Comparison of ENCODE assay signal across 19 mouse cellular contexts in the genomic region with DNA sequence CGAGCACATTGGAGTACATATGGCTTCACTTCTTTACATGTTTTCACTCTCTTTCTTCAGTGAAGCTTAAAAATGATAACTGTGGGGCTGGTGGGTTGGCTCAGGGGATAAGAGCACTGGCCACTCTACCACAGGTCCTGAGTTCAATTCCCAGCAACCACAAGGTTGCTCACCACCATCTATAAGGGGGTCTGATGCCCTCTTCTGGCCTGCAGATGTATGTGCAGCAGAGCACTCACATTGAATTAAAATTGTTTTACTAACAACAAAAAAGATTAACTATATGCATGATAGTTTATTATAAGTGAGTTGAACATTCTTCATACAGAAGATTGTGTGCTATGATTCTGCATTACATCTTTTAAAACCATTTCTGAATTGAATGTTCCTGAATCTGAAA. TPM values are rescaled to one million over a fixed set of nuclear protein-coding genes. Genes with fewer than 3 reads are reported as not detected.
DNase-seq lines count a peak whose midpoint lies in the region; ATAC-seq and TF ChIP-seq lines count a peak whose summit lies in the region.
"Had no signal": no experiment of that assay in that cellular context is flagged by ENCODE, and none has a peak within 500 bp of the region (broad histone marks: within the 10 kb centered on the region; RNA-seq: fewer than 3 reads in every experiment).

No protein-coding gene starts in this region.

- no peak overlapping the region for H3K27ac ChIP-seq in heart, postnatal 0 days (ENCODE audit: low read depth)
- no peak overlapping the region for H3K27ac ChIP-seq in lung, embryonic 14.5 days (ENCODE audit: low read depth)
- no peak overlapping the region for H3K27ac ChIP-seq in stomach, postnatal 0 days (replicated peaks)
- H3K27ac ChIP-seq: liver, embryonic 13.5 days had no signal

- TF ChIP-seq EP300 in heart, postnatal 0 days (IDR thresholded peaks at IDR 0.05; ENCODE audit: low read depth), result no peak
- TF ChIP-seq EP300 in stomach, postnatal 0 days (optimal IDR thresholded peaks at IDR 0.05), result no peak

- no peak overlapping the region for H3K4me2 ChIP-seq in heart, postnatal 0 days (ENCODE audit: low read depth, low read length)
- no peak overlapping the region for H3K4me2 ChIP-seq in lung, embryonic 14.5 days
- no peak overlapping the region for H3K4me2 ChIP-seq in stomach, postnatal 0 days (replicated peaks; ENCODE audit: low read depth)
- H3K4me2 ChIP-seq: heart, embryonic 12.5 days; liver, embryonic 13.5 days; midbrain, embryonic 11.5 days had no signal

- peaks cover 46% of the 10 kb centered on the region for H3K36me3 ChIP-seq in heart, postnatal 0 days (replicated peaks; ENCODE audit: control insufficient read depth, insufficient read depth, low read length)
- peaks cover 34% of the 10 kb centered on the region for H3K36me3 ChIP-seq in lung, embryonic 14.5 days (ENCODE audit: insufficient read depth)
- peaks cover 5% of the 10 kb centered on the region; the same call in 1 of the 2 replicates for H3K36me3 ChIP-seq in stomach, postnatal 0 days (ENCODE audit: control insufficient read depth, insufficient read depth, low read length)

- no peaks in the 10 kb centered on the region for H3K27me3 ChIP-seq in heart, postnatal 0 days (ENCODE audit: control insufficient read depth, insufficient read depth, low read length)
- H3K27me3 ChIP-seq in lung, embryonic 14.5 days (ENCODE audit: insufficient read depth, low read length), result no peaks in the 10 kb centered on the region
- no peaks in the 10 kb centered on the region for H3K27me3 ChIP-seq in Patski
- H3K27me3 ChIP-seq in stomach, postnatal 0 days (ENCODE audit: control insufficient read depth, insufficient read depth, low read length), result no peaks in the 10 kb centered on the region
- H3K27me3 ChIP-seq: heart, embryonic 12.5 days; liver, embryonic 13.5 days had no signal

- POLR2A ChIA-PET in Patski (lab: Charles Lee), result no interaction called here

- no peaks in the 10 kb centered on the region for H3K4me1 ChIP-seq in heart, postnatal 0 days (ENCODE audit: control insufficient read depth, insufficient read depth)
- H3K4me1 ChIP-seq in lung, embryonic 14.5 days (ENCODE audit: insufficient read depth), result no peaks in the 10 kb centered on the region
- H3K4me1 ChIP-seq in stomach, postnatal 0 days (replicated peaks; ENCODE audit: control insufficient read depth, insufficient read depth), result no peaks in the 10 kb centered on the region
- H3K4me1 ChIP-seq: heart, embryonic 12.5 days; liver, embryonic 13.5 days had no signal

- H3K9ac ChIP-seq in heart, postnatal 0 days (replicated peaks; ENCODE audit: low read depth, low read length), result no peak overlapping the region
- H3K9ac ChIP-seq in lung, embryonic 14.5 days, result no peak overlapping the region
- no peak overlapping the region for H3K9ac ChIP-seq in stomach, postnatal 0 days (ENCODE audit: low read length)
- H3K9ac ChIP-seq: heart, embryonic 12.5 days; liver, embryonic 13.5 days had no signal

- TF ChIP-seq CTCF in heart, postnatal 0 days (IDR thresholded peaks at IDR 0.05; ENCODE audit: low read depth), result peak; percentile 14
- TF ChIP-seq CTCF in lung, embryonic 14.5 days (IDR thresholded peaks at IDR 0.05; ENCODE audit: low read depth), result peak; percentile 39
- peak; percentile 48 for TF ChIP-seq CTCF in Patski (IDR thresholded peaks at IDR 0.05)
- peak; percentile 57 for TF ChIP-seq CTCF in stomach, postnatal 0 days (IDR thresholded peaks at IDR 0.05; ENCODE audit: low read depth)

- H3K4me3 ChIP-seq in heart, postnatal 0 days (ENCODE audit: low read depth, low read length), result no peak overlapping the region
- H3K4me3 ChIP-seq in lung, embryonic 14.5 days (ENCODE audit: low read depth, low read length), result no peak overlapping the region
- H3K4me3 ChIP-seq in stomach, postnatal 0 days (ENCODE audit: low read depth, low read length), result no peak overlapping the region
- H3K4me3 ChIP-seq: heart, embryonic 12.5 days; liver, embryonic 13.5 days; myocyte had no signal

- no peak for ATAC-seq in heart, postnatal 0 days (ENCODE audit: insufficient read depth, low read depth)
- ATAC-seq in lung, embryonic 14.5 days (ENCODE audit: insufficient read depth), result no peak
- no peak for ATAC-seq in Patski
- no peak for ATAC-seq in stomach, postnatal 0 days (ENCODE audit: low FRiP score, low TSS enrichment)
- ATAC-seq: inflammation-experienced regulatory T-cells, adult 6 months had no signal

- no peaks in the 10 kb centered on the region for H3K9me3 ChIP-seq in heart, postnatal 0 days (replicated peaks; ENCODE audit: control insufficient read depth, low read length)
- H3K9me3 ChIP-seq in lung, embryonic 14.5 days (ENCODE audit: low read depth, low read length), result no peaks in the 10 kb centered on the region
- no peaks in the 10 kb centered on the region for H3K9me3 ChIP-seq in stomach, postnatal 0 days (ENCODE audit: control insufficient read depth, low read length)
- H3K9me3 ChIP-seq: heart, embryonic 12.5 days; liver, embryonic 13.5 days had no signal

- CTCF ChIA-PET in Patski (lab: Charles Lee), result no interaction called here

- DNase-seq in heart, postnatal 0 days (ENCODE audit: low spot score), result no peak
- DNase-seq in heart, adult 18-20 months, result no peak
- DNase-seq in lung, embryonic 14.5 days, result no peak
- DNase-seq in lung, adult 18-20 months, result no peak
- no peak for DNase-seq in Patski (ENCODE audit: low read depth, low spot score)
- no peak for DNase-seq in stomach, postnatal 0 days (ENCODE audit: low spot score)
- no peak for DNase-seq in adrenal gland, postnatal 4 days (ENCODE audit: low spot score in 2 of 2)
- DNase-seq: cerebellum, adult 8-10 months; gastrocnemius, postnatal 14 days; heart, postnatal 4 days; kidney, postnatal 10 days; layer of hippocampus, adult 9-11 months; liver, embryonic 13.5 days; lung, postnatal 4 days; thymus, postnatal 4 days had no signal

- in situ Hi-C loops in Patski (cut with MboI; ENCODE audit: low pct_unique_long_range_greater_than_20kb), result no loop called here

- 100% methylated on average over 1 of the region's 1 CpGs for WGBS in heart, postnatal 0 days
- WGBS in lung, embryonic 14.5 days, result 100% methylated on average over 1 of the region's 1 CpGs
- 100% methylated on average over 1 of the region's 1 CpGs for WGBS in stomach, postnatal 0 days

RNA-seq across cellular contexts. Expression of gene Stard9, which starts 9.4 kb away (rescaled TPM):
- total RNA-seq in heart, postnatal 0 days (2014; rRNA removed; ENCODE audit: low replicate concordance), result 12.2 and 12.7 TPM in 2 replicates
- 2.4 and 2.6 TPM in 2 replicates for polyA plus RNA-seq in heart, postnatal 0 days (2015; fragmentation: Nextera tagmentation; extraction: Ambion mirVana)
- total RNA-seq in heart, adult 18-20 months (2021), result 1 to 10 TPM; 4.3 to 5.8 TPM
- polyA plus RNA-seq in lung, embryonic 14.5 days (2014; fragmentation: Nextera tagmentation; extraction: Ambion mirVana), result 14.1 and 14.9 TPM in 2 replicates
- 2.2 TPM for polyA plus RNA-seq in Patski (2021)
- polyA plus RNA-seq in stomach, postnatal 0 days (2015; fragmentation: Nextera tagmentation; extraction: Ambion mirVana), result 2.1 TPM in 2 replicates
- 10 to 100 TPM; 23.7 to 26.2 TPM for total RNA-seq in adrenal gland, postnatal 4 days (2021)

RNA-seq across cellular contexts. Expression of gene Lrrc57, which starts 10.2 kb away (rescaled TPM):
- total RNA-seq in heart, postnatal 0 days (2014; rRNA removed; ENCODE audit: low replicate concordance), result 28.3 and 28.5 TPM in 2 replicates
- 18.0 and 22.0 TPM in 2 replicates for polyA plus RNA-seq in heart, postnatal 0 days (2015; fragmentation: Nextera tagmentation; extraction: Ambion mirVana)
- 10 to 100 TPM; 16.9 to 17.1 TPM for total RNA-seq in heart, adult 18-20 months (2021)
- 22.6 and 23.5 TPM in 2 replicates for polyA plus RNA-seq in lung, embryonic 14.5 days (2014; fragmentation: Nextera tagmentation; extraction: Ambion mirVana)
- polyA plus RNA-seq in Patski (2021), result 10.0 TPM
- 13.6 and 14.2 TPM in 2 replicates for polyA plus RNA-seq in stomach, postnatal 0 days (2015; fragmentation: Nextera tagmentation; extraction: Ambion mirVana)
- 10 to 100 TPM; 17.3 to 21.9 TPM for total RNA-seq in adrenal gland, postnatal 4 days (2021)

RNA-seq across cellular contexts. Expression of gene Haus2, which starts 10.4 kb away (rescaled TPM):
- 22.2 and 34.9 TPM in 2 replicates for total RNA-seq in heart, postnatal 0 days (2014; rRNA removed; ENCODE audit: low replicate concordance)
- polyA plus RNA-seq in heart, postnatal 0 days (2015; fragmentation: Nextera tagmentation; extraction: Ambion mirVana), result 14.6 and 18.3 TPM in 2 replicates
- total RNA-seq in heart, adult 18-20 months (2021), result 10 to 100 TPM in 1 of 2 experiments, 1 to 10 TPM in 1; 9.9 to 11.5 TPM
- polyA plus RNA-seq in lung, embryonic 14.5 days (2014; fragmentation: Nextera tagmentation; extraction: Ambion mirVana), result 25.7 and 26.0 TPM in 2 replicates
- polyA plus RNA-seq in Patski (2021), result 13.4 TPM
- polyA plus RNA-seq in stomach, postnatal 0 days (2015; fragmentation: Nextera tagmentation; extraction: Ambion mirVana), result 13.5 and 14.0 TPM in 2 replicates
- total RNA-seq in adrenal gland, postnatal 4 days (2021), result 10 to 100 TPM; 20.6 to 24.1 TPM

RNA-seq across cellular contexts. Expression of gene Snap23, which starts 52.1 kb away (rescaled TPM):
- 40.2 and 48.1 TPM in 2 replicates for total RNA-seq in heart, postnatal 0 days (2014; rRNA removed; ENCODE audit: low replicate concordance)
- 30.1 and 33.2 TPM in 2 replicates for polyA plus RNA-seq in heart, postnatal 0 days (2015; fragmentation: Nextera tagmentation; extraction: Ambion mirVana)
- 10 to 100 TPM; 59.0 to 59.7 TPM for total RNA-seq in heart, adult 18-20 months (2021)
- 54.7 and 58.2 TPM in 2 replicates for polyA plus RNA-seq in lung, embryonic 14.5 days (2014; fragmentation: Nextera tagmentation; extraction: Ambion mirVana)
- 61.4 TPM for polyA plus RNA-seq in Patski (2021)
- polyA plus RNA-seq in stomach, postnatal 0 days (2015; fragmentation: Nextera tagmentation; extraction: Ambion mirVana), result 22.6 and 22.7 TPM in 2 replicates
- total RNA-seq in adrenal gland, postnatal 4 days (2021), result 10 to 100 TPM; 51.7 to 60.1 TPM

RNA-seq across cellular contexts. Expression of gene Zfp106, which starts 55.9 kb away (rescaled TPM):
- total RNA-seq in heart, postnatal 0 days (2014; rRNA removed; ENCODE audit: low replicate concordance), result 58.7 and 148 TPM in 2 replicates
- polyA plus RNA-seq in heart, postnatal 0 days (2015; fragmentation: Nextera tagmentation; extraction: Ambion mirVana), result 40.8 and 41.7 TPM in 2 replicates
- total RNA-seq in heart, adult 18-20 months (2021), result 100 to 1,000 TPM; 496 TPM
- 54.0 and 57.9 TPM in 2 replicates for polyA plus RNA-seq in lung, embryonic 14.5 days (2014; fragmentation: Nextera tagmentation; extraction: Ambion mirVana)
- 101 TPM for polyA plus RNA-seq in Patski (2021)
- 16.8 and 22.7 TPM in 2 replicates for polyA plus RNA-seq in stomach, postnatal 0 days (2015; fragmentation: Nextera tagmentation; extraction: Ambion mirVana)
- 100 to 1,000 TPM; 104 TPM for total RNA-seq in adrenal gland, postnatal 4 days (2021)
